Mouse (Mus musculus): ENCODE data around the gene Fars2. TPM values are rescaled to one million over a fixed set of nuclear protein-coding genes. Genes with fewer than 3 reads are reported as not detected.

Gene Fars2
- polyA plus RNA-seq, 1 experiment from 2014 or later: 37.9 TPM

DNA sequence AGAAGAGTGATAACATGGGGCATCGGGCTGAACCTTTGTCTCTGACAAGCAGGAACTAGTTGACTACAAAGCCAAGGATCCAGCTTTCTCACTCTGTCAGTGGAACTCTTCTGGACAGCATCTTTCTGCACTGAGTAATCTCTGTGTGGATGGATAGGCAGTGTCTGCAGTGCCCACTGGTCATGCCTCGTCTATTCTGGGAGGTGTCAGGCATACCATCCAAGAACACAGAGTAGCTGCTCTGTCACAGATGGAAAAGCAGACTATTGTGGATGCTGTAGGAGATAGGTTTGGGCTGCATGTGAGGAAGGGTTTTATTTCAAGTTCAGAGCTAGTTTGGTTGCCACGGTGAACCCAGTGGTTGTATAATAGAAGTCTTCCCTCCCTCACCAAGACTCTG, 414.7 kb downstream of the Fars2 start:
- H3K9me3 ChIP-seq (ENCODE audit: low read length): no peaks in the 10 kb centered on the region
- H3K9ac ChIP-seq (replicated peaks): no peak overlapping the region
- DNase-seq (no peak), ATAC-seq (no peak)
- H3K4me1 ChIP-seq (ENCODE audit: insufficient read depth): peaks cover 11% of the 10 kb centered on the region; the same call in 1 of the 2 replicates
- H3K27me3 ChIP-seq (ENCODE audit: insufficient read depth, low read length): no peaks in the 10 kb centered on the region
- no peak overlapping the region for H3K4me2 ChIP-seq (ENCODE audit: low read depth, low read length)
- no peaks in the 10 kb centered on the region for H3K36me3 ChIP-seq (replicated peaks; ENCODE audit: insufficient read depth, low read length)
- H3K27ac ChIP-seq (ENCODE audit: low read depth): no peak overlapping the region
- no peak overlapping the region for H3K4me3 ChIP-seq (ENCODE audit: low read depth, low read length)
- WGBS (ENCODE audit: insufficient replicate concordance): 83% methylated on average over 3 of the region's 3 CpGs
- TF ChIP-seq CTCF (IDR thresholded peaks at IDR 0.05; ENCODE audit: low read depth) (no peak), EP300 (IDR thresholded peaks at IDR 0.05; ENCODE audit: low read depth) (no peak)

DNA sequence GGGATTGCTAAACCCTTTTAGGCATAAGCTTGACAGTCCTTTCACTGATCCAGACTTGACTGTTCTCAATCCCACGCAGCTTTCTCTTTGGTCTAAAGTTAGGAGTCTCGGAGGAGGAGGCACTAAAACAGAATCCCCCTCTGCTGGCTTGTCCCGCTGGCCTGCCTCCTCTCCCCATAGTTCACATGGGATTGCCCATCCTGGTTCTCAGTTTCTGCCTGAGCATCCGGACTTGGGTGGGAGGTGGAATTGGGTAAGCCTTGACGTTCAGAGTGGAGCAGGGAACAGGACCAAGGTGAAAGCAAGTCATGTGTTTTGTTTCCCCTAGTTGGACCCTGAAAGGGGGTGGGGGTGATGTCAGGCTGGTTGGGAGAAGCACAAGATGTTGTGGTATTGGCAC, 415.9 kb downstream of the Fars2 start:
- DNase-seq (no peak), ATAC-seq (no peak)
- H3K9ac ChIP-seq (replicated peaks): no peak overlapping the region
- no peak overlapping the region for H3K4me2 ChIP-seq (ENCODE audit: low read depth, low read length)
- H3K27me3 ChIP-seq (ENCODE audit: insufficient read depth, low read length): no peaks in the 10 kb centered on the region
- H3K36me3 ChIP-seq (replicated peaks; ENCODE audit: insufficient read depth, low read length): no peaks in the 10 kb centered on the region
- 83% methylated on average over 5 of the region's 5 CpGs for WGBS (ENCODE audit: insufficient replicate concordance)
- H3K4me3 ChIP-seq (ENCODE audit: low read depth, low read length): no peak overlapping the region
- no peak overlapping the region for H3K27ac ChIP-seq (ENCODE audit: low read depth)
- H3K9me3 ChIP-seq (ENCODE audit: low read length): no peaks in the 10 kb centered on the region
- H3K4me1 ChIP-seq (ENCODE audit: insufficient read depth): peaks cover 11% of the 10 kb centered on the region; the same call in 1 of the 2 replicates
- TF ChIP-seq CTCF (IDR thresholded peaks at IDR 0.05; ENCODE audit: low read depth): no peak
- no peak for TF ChIP-seq EP300 (IDR thresholded peaks at IDR 0.05; ENCODE audit: low read depth)

DNA sequence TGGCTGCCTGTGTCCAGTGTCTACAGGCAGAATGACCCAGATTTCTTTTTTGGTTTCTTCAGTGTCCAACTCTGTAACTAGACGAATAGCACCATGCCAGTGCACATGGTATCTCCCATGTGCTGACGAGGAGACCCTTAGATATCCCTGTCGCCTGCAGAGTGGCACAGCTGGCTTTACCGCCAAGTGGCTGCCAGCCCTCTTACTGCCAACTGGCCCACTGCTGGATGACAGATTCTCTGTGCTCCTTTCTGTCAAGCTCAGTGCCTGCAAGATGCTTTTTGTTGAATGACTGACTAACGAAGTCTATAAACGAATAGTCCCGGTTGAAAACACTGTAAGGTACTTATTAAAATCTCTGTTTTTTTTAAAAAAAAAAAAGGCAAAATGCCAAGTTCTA, 416.3 kb downstream of the Fars2 start:
- H3K36me3 ChIP-seq (replicated peaks; ENCODE audit: insufficient read depth, low read length): no peaks in the 10 kb centered on the region
- no peak overlapping the region for H3K4me2 ChIP-seq (ENCODE audit: low read depth, low read length)
- H3K27me3 ChIP-seq (ENCODE audit: insufficient read depth, low read length): no peaks in the 10 kb centered on the region
- H3K4me3 ChIP-seq (ENCODE audit: low read depth, low read length): no peak overlapping the region
- WGBS (ENCODE audit: insufficient replicate concordance): 81% methylated on average over 7 of the region's 7 CpGs
- no peaks in the 10 kb centered on the region for H3K9me3 ChIP-seq (ENCODE audit: low read length)
- no peak for DNase-seq
- TF ChIP-seq EP300 (IDR thresholded peaks at IDR 0.05; ENCODE audit: low read depth) (no peak), CTCF (IDR thresholded peaks at IDR 0.05; ENCODE audit: low read depth) (no peak)
- no peak for ATAC-seq
- no peak overlapping the region for H3K27ac ChIP-seq (ENCODE audit: low read depth)
- H3K4me1 ChIP-seq (ENCODE audit: insufficient read depth): peaks cover 11% of the 10 kb centered on the region; the same call in 1 of the 2 replicates
- H3K9ac ChIP-seq (replicated peaks): no peak overlapping the region

DNA sequence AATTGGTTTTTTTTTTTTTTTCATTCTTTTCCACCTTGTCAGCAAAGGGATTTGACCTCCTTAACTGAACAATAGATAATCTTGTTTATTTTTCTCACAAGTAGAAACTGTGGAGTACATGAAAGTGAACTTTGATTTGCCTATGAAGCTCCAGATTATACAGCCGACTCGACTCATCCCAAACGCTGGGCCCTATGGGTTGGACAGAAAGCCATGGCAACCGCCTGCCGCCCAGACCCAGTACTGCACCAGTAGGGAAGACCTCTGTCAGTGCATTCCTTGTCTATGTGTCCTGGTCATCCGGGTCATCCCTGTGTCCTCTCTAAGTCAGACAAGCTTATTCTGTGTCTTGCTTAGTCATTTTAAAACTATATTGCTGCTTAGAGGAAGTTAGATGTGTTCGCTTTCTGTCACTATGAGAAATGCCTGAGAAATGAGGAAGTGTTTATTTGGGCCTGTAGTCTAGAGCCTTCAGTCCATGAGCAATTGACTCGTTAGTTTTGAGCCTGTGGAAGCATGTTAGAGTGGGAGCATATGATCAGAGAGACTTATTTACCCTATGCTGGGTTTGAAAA, 416.8 kb downstream of the Fars2 start:
- ATAC-seq (peak; percentile 44), DNase-seq (peak; percentile 21)
- 61% methylated on average over 8 of the region's 8 CpGs for WGBS (ENCODE audit: insufficient replicate concordance)
- Histone ChIP-seq H3K9me3 (ENCODE audit: low read length) (no peaks in the 10 kb centered on the region), H3K27ac (ENCODE audit: low read depth) (no peak overlapping the region), H3K36me3 (replicated peaks; ENCODE audit: insufficient read depth, low read length) (no peaks in the 10 kb centered on the region), H3K27me3 (ENCODE audit: insufficient read depth, low read length) (no peaks in the 10 kb centered on the region), H3K4me1 (ENCODE audit: insufficient read depth) (peaks cover 11% of the 10 kb centered on the region; the same call in 1 of the 2 replicates), H3K4me2 (ENCODE audit: low read depth, low read length) (no peak overlapping the region), H3K4me3 (ENCODE audit: low read depth, low read length) (no peak overlapping the region), H3K9ac (replicated peaks) (no peak overlapping the region)
- TF ChIP-seq CTCF (IDR thresholded peaks at IDR 0.05; ENCODE audit: low read depth): 0 out of 2 replicates have a peak, but pooled peaks have one; percentile 13
- TF ChIP-seq EP300 (IDR thresholded peaks at IDR 0.05; ENCODE audit: low read depth): no peak

DNA sequence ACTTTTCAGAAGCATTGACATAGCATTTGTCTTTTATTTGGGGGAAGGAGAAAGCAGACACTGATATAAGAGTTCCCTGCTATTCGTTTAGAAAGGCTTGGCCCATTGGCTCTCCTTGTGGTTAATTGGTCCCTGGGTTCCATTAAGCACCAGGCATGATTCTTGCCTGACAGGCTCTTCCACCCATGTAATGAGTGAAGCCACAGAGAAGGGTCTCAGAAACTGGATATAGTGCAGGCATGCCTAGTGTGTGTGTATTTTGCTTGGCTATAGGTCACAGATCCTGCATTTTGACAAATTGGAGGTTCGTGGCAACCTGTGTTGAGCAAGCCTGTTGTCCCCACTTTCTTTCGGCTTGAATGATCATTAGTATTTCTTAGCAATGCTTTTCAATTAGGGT, 420.4 kb downstream of the Fars2 start:
- Histone ChIP-seq H3K4me2 (ENCODE audit: low read depth, low read length) (no peak overlapping the region), H3K4me3 (ENCODE audit: low read depth, low read length) (no peak overlapping the region), H3K36me3 (replicated peaks; ENCODE audit: insufficient read depth, low read length) (no peaks in the 10 kb centered on the region), H3K9me3 (ENCODE audit: low read length) (no peaks in the 10 kb centered on the region), H3K9ac (replicated peaks) (no peak overlapping the region), H3K4me1 (ENCODE audit: insufficient read depth) (peaks cover 8% of the 10 kb centered on the region; the same call in 1 of the 2 replicates), H3K27ac (ENCODE audit: low read depth) (no peak overlapping the region), H3K27me3 (ENCODE audit: insufficient read depth, low read length) (no peaks in the 10 kb centered on the region)
- ATAC-seq (no peak), DNase-seq (no peak)
- TF ChIP-seq EP300 (IDR thresholded peaks at IDR 0.05; ENCODE audit: low read depth) (no peak), CTCF (IDR thresholded peaks at IDR 0.05; ENCODE audit: low read depth) (no peak)
- WGBS (ENCODE audit: insufficient replicate concordance): 78% methylated on average over 3 of the region's 3 CpGs

DNA sequence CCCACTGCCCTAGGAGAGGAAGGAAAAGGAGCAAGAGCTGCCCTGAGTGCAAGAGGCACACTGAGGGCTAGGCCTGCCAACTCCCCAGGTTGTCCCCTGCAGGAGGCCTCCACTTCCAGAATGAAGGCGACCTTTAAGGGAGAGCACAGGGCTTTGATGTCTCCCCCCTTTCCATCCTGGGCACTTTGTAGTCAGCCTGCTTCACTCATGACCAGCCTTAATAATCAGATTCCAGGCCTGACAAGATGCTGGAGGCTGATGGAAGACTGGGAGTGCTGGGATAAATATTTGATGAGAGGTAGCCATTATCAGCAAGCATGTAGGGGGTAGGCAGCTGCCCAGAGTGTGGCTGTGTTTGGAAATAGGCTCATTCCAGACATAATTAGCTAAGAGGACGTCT, 421.2 kb downstream of the Fars2 start:
- H3K4me1 ChIP-seq (ENCODE audit: insufficient read depth): peaks cover 8% of the 10 kb centered on the region; the same call in 1 of the 2 replicates
- no peak overlapping the region for H3K4me3 ChIP-seq (ENCODE audit: low read depth, low read length)
- whole genome bisulfite sequencing (ENCODE audit: insufficient replicate concordance): 79% methylated on average over 2 of the region's 2 CpGs
- H3K27me3 ChIP-seq (ENCODE audit: insufficient read depth, low read length): no peaks in the 10 kb centered on the region
- H3K9ac ChIP-seq (replicated peaks): no peak overlapping the region
- ATAC-seq (no peak), DNase-seq (no peak)
- no peak overlapping the region for H3K27ac ChIP-seq (ENCODE audit: low read depth)
- no peaks in the 10 kb centered on the region for H3K36me3 ChIP-seq (replicated peaks; ENCODE audit: insufficient read depth, low read length)
- no peaks in the 10 kb centered on the region for H3K9me3 ChIP-seq (ENCODE audit: low read length)
- TF ChIP-seq CTCF (IDR thresholded peaks at IDR 0.05; ENCODE audit: low read depth) (no peak), EP300 (IDR thresholded peaks at IDR 0.05; ENCODE audit: low read depth) (no peak)
- H3K4me2 ChIP-seq (ENCODE audit: low read depth, low read length): no peak overlapping the region

Measured in liver, postnatal 0 days (tissue).